8 mouse cellular contexts compared by ENCODE assay signal in the genomic region with DNA sequence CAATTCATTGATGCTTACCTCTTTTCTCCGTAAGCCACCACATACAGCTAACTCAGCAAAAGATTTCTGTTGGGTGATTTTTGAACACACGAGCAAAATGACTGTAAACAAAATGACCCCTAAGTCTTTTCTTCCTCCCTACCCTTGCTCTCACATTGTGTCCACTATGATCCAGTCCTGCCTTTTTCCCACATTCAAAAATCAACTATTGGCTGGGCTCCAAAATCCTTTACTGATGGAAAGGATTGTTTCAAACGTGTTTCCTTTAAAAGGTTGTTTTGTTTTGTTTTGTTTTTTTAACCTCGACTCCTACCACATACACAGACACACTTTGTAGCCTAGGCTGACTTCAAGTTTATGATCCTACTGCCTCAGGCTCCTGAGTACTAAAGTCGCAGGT. TPM values are rescaled to one million over a fixed set of nuclear protein-coding genes. Genes with fewer than 3 reads are reported as not detected.
DNase-seq lines count a peak whose midpoint lies in the region; ATAC-seq and TF ChIP-seq lines count a peak whose summit lies in the region.

No protein-coding gene starts in this region.

- peak; percentile 20 for DNase-seq in CD4-positive, CD25-positive, alpha-beta regulatory T cell, adult 2 months (ENCODE audit: low read depth, low spot score)
- DNase-seq in spleen, adult 2 months (ENCODE audit: low read depth in 1 of 2, low spot score in 2 of 2) = no peak
- DNase-seq in spleen, postnatal 4 days (ENCODE audit: low spot score in 2 of 2) = no peak
- DNase-seq in cerebellum, postnatal 4 days (ENCODE audit: low spot score in 2 of 2) = no peak
- no peak for DNase-seq in cerebellum, adult 8-10 months

- TF ChIP-seq CTCF in spleen, adult 2 months (IDR thresholded peaks at IDR 0.05; ENCODE audit: extremely low read depth, insufficient read depth, insufficient read length, insufficient replicate concordance) = no peak

- H3K27ac ChIP-seq in spleen, adult 2 months (ENCODE audit: insufficient read depth, low read length) = peak overlapping the region; percentile 96; the same call in 1 of the 2 replicates
- peak overlapping the region; percentile 94 for H3K27ac ChIP-seq in limb, embryonic 15.5 days
- peak overlapping the region; percentile 94 for H3K27ac ChIP-seq in stomach, embryonic 16.5 days (ENCODE audit: low read length)

- H3K4me2 ChIP-seq in limb, embryonic 15.5 days = peak overlapping the region; percentile 56
- H3K4me2 ChIP-seq in stomach, embryonic 16.5 days (ENCODE audit: low read depth, low read length) = peak overlapping the region; percentile 65

- 49% methylated on average over 5 of the region's 5 CpGs for WGBS in spleen, adult 2 months
- 29% methylated on average over 5 of the region's 5 CpGs for WGBS in limb, embryonic 15.5 days
- 46% methylated on average over 5 of the region's 5 CpGs for WGBS in stomach, embryonic 16.5 days

- H3K27me3 ChIP-seq in spleen, adult 2 months (ENCODE audit: control insufficient read depth, insufficient read depth, low read length) = no peaks in the 10 kb centered on the region
- H3K27me3 ChIP-seq in limb, embryonic 15.5 days = 0 out of 2 replicates have a peak, but pooled peaks cover 3% of the 10 kb centered on the region
- peaks cover 3% of the 10 kb centered on the region; the same call in 1 of the 2 replicates for H3K27me3 ChIP-seq in stomach, embryonic 16.5 days (ENCODE audit: control insufficient read depth, insufficient read depth, low read length)

- H3K4me1 ChIP-seq in spleen, adult 2 months (ENCODE audit: control insufficient read depth, insufficient read depth, insufficient read length) = no peaks in the 10 kb centered on the region
- peaks cover 6% of the 10 kb centered on the region for H3K4me1 ChIP-seq in limb, embryonic 15.5 days
- H3K4me1 ChIP-seq in stomach, embryonic 16.5 days (ENCODE audit: control insufficient read depth, insufficient read depth, low read length) = no peaks in the 10 kb centered on the region; the same call in 1 of the 2 replicates

- no peaks in the 10 kb centered on the region for H3K36me3 ChIP-seq in spleen, adult 2 months (ENCODE audit: control insufficient read depth, insufficient read depth, low read length)
- peaks cover 4% of the 10 kb centered on the region for H3K36me3 ChIP-seq in limb, embryonic 15.5 days
- no peaks in the 10 kb centered on the region for H3K36me3 ChIP-seq in stomach, embryonic 16.5 days (ENCODE audit: control insufficient read depth, insufficient read depth, low read length)

- peak overlapping the region; percentile 65; the same call in 1 of the 2 replicates for H3K9ac ChIP-seq in limb, embryonic 15.5 days
- H3K9ac ChIP-seq in stomach, embryonic 16.5 days (ENCODE audit: low read length) = peak overlapping the region; percentile 75

- ATAC-seq in CD4-positive, CD25-positive, alpha-beta regulatory T cell, adult 4 months = no peak
- no peak for ATAC-seq in limb, embryonic 15.5 days (ENCODE audit: insufficient number of reproducible peaks, low FRiP score, low TSS enrichment, low read depth)
- no peak for ATAC-seq in stomach, embryonic 16.5 days (ENCODE audit: insufficient read depth, low FRiP score)

- no peak for TF ChIP-seq POLR2A in spleen, adult 2 months (IDR thresholded peaks at IDR 0.05; ENCODE audit: low read depth, low read length)

- no peaks in the 10 kb centered on the region for H3K9me3 ChIP-seq in limb, embryonic 15.5 days
- H3K9me3 ChIP-seq in stomach, embryonic 16.5 days (replicated peaks; ENCODE audit: control insufficient read depth, low read length) = no peaks in the 10 kb centered on the region

- peak overlapping the region; percentile 68; the same call in 1 of the 2 replicates for H3K4me3 ChIP-seq in spleen, adult 2 months (ENCODE audit: extremely low read depth, insufficient read depth, insufficient read length)
- peak overlapping the region; percentile 62 for H3K4me3 ChIP-seq in limb, embryonic 15.5 days
- peak overlapping the region; percentile 64 for H3K4me3 ChIP-seq in stomach, embryonic 16.5 days (replicated peaks; ENCODE audit: low read length)

RNA-seq across cellular contexts. Expression of a gene that starts 2.5 kb away (rescaled TPM):
- polyA plus RNA-seq in CD4-positive, CD25-positive, alpha-beta regulatory T cell, adult 4 months (2017; shearing (Covaris generic)) = 1 to 10 TPM; 2.3 to 5.1 TPM
- 6.5 and 6.9 TPM in 2 replicates for polyA plus RNA-seq in spleen, adult 2 months (2012; rRNA removed)
- polyA plus RNA-seq in limb, embryonic 15.5 days (2015; fragmentation: Nextera tagmentation; extraction: Ambion mirVana) = 2.5 TPM in 2 replicates
- polyA plus RNA-seq in stomach, embryonic 16.5 days (2015; fragmentation: Nextera tagmentation; extraction: Ambion mirVana) = 3.1 and 3.5 TPM in 2 replicates

RNA-seq across cellular contexts. Expression of a gene that starts 10.3 kb away (rescaled TPM):
- polyA plus RNA-seq in CD4-positive, CD25-positive, alpha-beta regulatory T cell, adult 4 months (2017; shearing (Covaris generic)) = 10 to 100 TPM; 46.5 to 47.3 TPM
- 41.3 and 53.3 TPM in 2 replicates for polyA plus RNA-seq in spleen, adult 2 months (2012; rRNA removed)
- 23.5 and 29.2 TPM in 2 replicates for polyA plus RNA-seq in limb, embryonic 15.5 days (2015; fragmentation: Nextera tagmentation; extraction: Ambion mirVana)
- 16.1 TPM in 2 replicates for polyA plus RNA-seq in stomach, embryonic 16.5 days (2015; fragmentation: Nextera tagmentation; extraction: Ambion mirVana)

RNA-seq across cellular contexts. Expression of a gene that starts 39.1 kb away (rescaled TPM):
- 10 to 100 TPM; 19.8 to 24.0 TPM for polyA plus RNA-seq in CD4-positive, CD25-positive, alpha-beta regulatory T cell, adult 4 months (2017; shearing (Covaris generic))
- polyA plus RNA-seq in spleen, adult 2 months (2012; rRNA removed) = 87.4 and 95.8 TPM in 2 replicates
- 48.6 and 52.2 TPM in 2 replicates for polyA plus RNA-seq in limb, embryonic 15.5 days (2015; fragmentation: Nextera tagmentation; extraction: Ambion mirVana)
- polyA plus RNA-seq in stomach, embryonic 16.5 days (2015; fragmentation: Nextera tagmentation; extraction: Ambion mirVana) = 35.1 and 36.0 TPM in 2 replicates

RNA-seq across cellular contexts. Expression of a gene that starts 42.5 kb away (rescaled TPM):
- polyA plus RNA-seq in CD4-positive, CD25-positive, alpha-beta regulatory T cell, adult 4 months (2017; shearing (Covaris generic)) = 100 to 1,000 TPM; 151 to 174 TPM
- 90.9 and 93.3 TPM in 2 replicates for polyA plus RNA-seq in spleen, adult 2 months (2012; rRNA removed)
- 60.0 and 68.5 TPM in 2 replicates for polyA plus RNA-seq in limb, embryonic 15.5 days (2015; fragmentation: Nextera tagmentation; extraction: Ambion mirVana)
- 54.9 and 57.8 TPM in 2 replicates for polyA plus RNA-seq in stomach, embryonic 16.5 days (2015; fragmentation: Nextera tagmentation; extraction: Ambion mirVana)
